Mouse (Mus musculus) embryo, embryonic 11 days (tissue): ENCODE results near the gene Arid3b.
A peak's percentile ranks its signal among the peaks of the same experiment; 100 is the strongest.
"Not testable (repeated sequence)": the region's sequence is repeated elsewhere in the genome, so short reads cannot be mapped to it uniquely, and the experiment has no call there.

Source experiments
- DNase-seq: peaks from one replicate; pipeline ENCODE4 v3.0.0-alpha.2; 2015

Gene Arid3b

GRCm38 (mm10) chr9:57836581-57837170, at the start of gene Arid3b:
TSS of gene Arid3b (minus strand) at chr9:57836793.
- peak; percentile 99 for DNase-seq

GRCm38 (mm10) chr9:57883413-57883812, 46.8 kb upstream of the Arid3b start:
- no peak for DNase-seq

GRCm38 (mm10) chr9:57881781-57882180, 45.2 kb upstream of the Arid3b start:
- not testable (repeated sequence) for DNase-seq

- DNase-seq = no peak
Measured at GRCm38 (mm10) chr9:57880278-57880677, 43.7 kb upstream of the Arid3b start.

- DNase-seq = no peak
Measured at GRCm38 (mm10) chr9:57879213-57879612, 42.6 kb upstream of the Arid3b start.

GRCm38 (mm10) chr9:57874994-57875393, 38.4 kb upstream of the Arid3b start:
- no peak for DNase-seq

- no peak for DNase-seq
Measured at GRCm38 (mm10) chr9:57874134-57874533, 37.5 kb upstream of the Arid3b start.

- no peak for DNase-seq
Measured at GRCm38 (mm10) chr9:57870273-57870816, 33.8 kb upstream of the Arid3b start.

- DNase-seq = no peak
Measured at GRCm38 (mm10) chr9:57868767-57869166, 32.2 kb upstream of the Arid3b start.

- no peak for DNase-seq
Measured at GRCm38 (mm10) chr9:57867880-57868279, 31.3 kb upstream of the Arid3b start.

GRCm38 (mm10) chr9:57867236-57867635, 30.6 kb upstream of the Arid3b start:
- DNase-seq = no peak

- no peak for DNase-seq
Measured at GRCm38 (mm10) chr9:57866530-57866929, 29.9 kb upstream of the Arid3b start.

GRCm38 (mm10) chr9:57864336-57864735, 27.7 kb upstream of the Arid3b start:
- no peak for DNase-seq

GRCm38 (mm10) chr9:57861951-57862471, 25.4 kb upstream of the Arid3b start:
- peak; percentile 68 for DNase-seq

- no peak for DNase-seq
Measured at GRCm38 (mm10) chr9:57856456-57856855, 19.9 kb upstream of the Arid3b start.

- DNase-seq = no peak
Measured at GRCm38 (mm10) chr9:57854280-57854679, 17.7 kb upstream of the Arid3b start.

- DNase-seq = no peak
Measured at GRCm38 (mm10) chr9:57839032-57839431, 2.4 kb upstream of the Arid3b start.

- peak; percentile 44 for DNase-seq
Measured at GRCm38 (mm10) chr9:57835841-57836514, 615 bp downstream of the Arid3b start.

GRCm38 (mm10) chr9:57834629-57835417, 1.8 kb downstream of the Arid3b start:
- DNase-seq = peak; percentile 49

- DNase-seq = no peak
Measured at GRCm38 (mm10) chr9:57833762-57834471, 2.7 kb downstream of the Arid3b start.

- DNase-seq = peak; percentile 92
Measured at GRCm38 (mm10) chr9:57831267-57832082, 5.1 kb downstream of the Arid3b start.
